Mouse (Mus musculus) intestine, embryonic 15.5 days (tissue): ENCODE measurements around the gene Slc28a3. TPM values are rescaled to one million over a fixed set of nuclear protein-coding genes. Genes with fewer than 3 reads are reported as not detected.

Source experiments
- ATAC-seq: fragments of 200-750 bp; cut with Nextera tagmentation; 2 replicates; pipeline ENCODE4 v1.8.0; 2017; ENCODE audit warnings: moderate TSS enrichment, moderate library complexity
- H3K27ac ChIP-seq: fragments of 300-500 bp; sonication (generic); 2 replicates; pipeline ENCODE4 v1.5.1; 2015; ENCODE audit warnings: mild to moderate bottlenecking, inconsistent platforms
- H3K27me3 ChIP-seq: fragments of 300-500 bp; sonication (generic); replicated peaks from 2 replicates; pipeline ENCODE4 v1.6.1; 2015; ENCODE audit warnings: inconsistent platforms
- H3K36me3 ChIP-seq: fragments of 300-500 bp; sonication (generic); 2 replicates; pipeline ENCODE4 v1.6.1; 2015; ENCODE audit warnings: inconsistent platforms
- H3K4me1 ChIP-seq: fragments of 300-500 bp; sonication (generic); replicated peaks from 2 replicates; pipeline ENCODE4 v1.6.1; 2015; ENCODE audit warnings: inconsistent platforms
- H3K4me2 ChIP-seq: fragments of 300-500 bp; sonication (generic); replicated peaks from 2 replicates; pipeline ENCODE4 v1.6.1; 2015; ENCODE audit warnings: mild to moderate bottlenecking, inconsistent platforms
- H3K4me3 ChIP-seq: fragments of 300-500 bp; sonication (generic); replicated peaks from 2 replicates; pipeline ENCODE4 v1.5.1; 2015; ENCODE audit warnings: inconsistent platforms
- H3K9ac ChIP-seq: fragments of 300-500 bp; sonication (generic); 2 replicates; pipeline ENCODE4 v1.6.1; 2015; ENCODE audit warnings: inconsistent platforms
- H3K9me3 ChIP-seq: fragments of 300-500 bp; sonication (generic); 2 replicates; pipeline ENCODE4 v1.6.1; 2016; ENCODE audit warnings: inconsistent platforms
- WGBS: fragments of 180-500 bp; shearing (Covaris S2); methylation state at CpG from one replicate; pipeline ENCODE4 v1.1.7; 2015; 5-methylcytosine and 5-hydroxymethylcytosine counted together
- polyA plus RNA-seq: library from polyadenylated mRNA; unstranded; fragments of >200 nt; fragmentation: Nextera tagmentation; extraction: Ambion mirVana; gene quantifications from 2 replicates; pipeline ENCODE4 v1.2.1, GENCODE M21; 2015

Slc28a3 gene
- polyA plus RNA-seq, 1 experiment from 2014 or later: 0.65 TPM

- Histone ChIP-seq H3K4me3 (no peak overlapping the region), H3K27ac (no peak overlapping the region), H3K36me3 (no peaks in the 10 kb centered on the region), H3K9ac (no peak overlapping the region), H3K27me3 (no peaks in the 10 kb centered on the region), H3K9me3 (no peaks in the 10 kb centered on the region), H3K4me1 (0 out of 2 replicates have a peak, but pooled peaks cover 3% of the 10 kb centered on the region), H3K4me2 (no peak overlapping the region)
- WGBS: 82% methylated on average over 2 of the region's 2 CpGs
- peak; percentile 34; the same call in 1 of the 2 replicates for ATAC-seq
Observed at GRCm38 (mm10) chr13:58536466-58537231, 74.0 kb downstream of the Slc28a3 start.

GRCm38 (mm10) chr13:58535321-58535720 lies 75.4 kb downstream of the Slc28a3 start:
- H3K4me2 ChIP-seq: no peak overlapping the region
- no peak overlapping the region for H3K9ac ChIP-seq
- no peak overlapping the region for H3K4me3 ChIP-seq
- ATAC-seq: no peak
- H3K4me1 ChIP-seq: 0 out of 2 replicates have a peak, but pooled peaks cover 3% of the 10 kb centered on the region
- no peak overlapping the region for H3K27ac ChIP-seq
- no peaks in the 10 kb centered on the region for H3K27me3 ChIP-seq
- H3K9me3 ChIP-seq: no peaks in the 10 kb centered on the region
- WGBS: 62% methylated on average over 2 of the region's 2 CpGs
- H3K36me3 ChIP-seq: no peaks in the 10 kb centered on the region

GRCm38 (mm10) chr13:58534861-58535260 lies 75.8 kb downstream of the Slc28a3 start:
- H3K4me1 ChIP-seq: 0 out of 2 replicates have a peak, but pooled peaks cover 3% of the 10 kb centered on the region
- no peaks in the 10 kb centered on the region for H3K27me3 ChIP-seq
- 72% methylated on average over 3 of the region's 3 CpGs for WGBS
- H3K36me3 ChIP-seq: no peaks in the 10 kb centered on the region
- no peak overlapping the region for H3K9ac ChIP-seq
- no peak overlapping the region for H3K4me2 ChIP-seq
- ATAC-seq: 0 out of 2 replicates have a peak, but pooled peaks have one; percentile 6
- H3K27ac ChIP-seq: no peak overlapping the region
- H3K4me3 ChIP-seq: no peak overlapping the region
- no peaks in the 10 kb centered on the region for H3K9me3 ChIP-seq

- Histone ChIP-seq H3K4me3 (no peak overlapping the region), H3K27me3 (no peaks in the 10 kb centered on the region), H3K4me2 (no peak overlapping the region), H3K36me3 (no peaks in the 10 kb centered on the region), H3K27ac (no peak overlapping the region), H3K4me1 (0 out of 2 replicates have a peak, but pooled peaks cover 3% of the 10 kb centered on the region), H3K9ac (no peak overlapping the region), H3K9me3 (no peaks in the 10 kb centered on the region)
- peak; percentile 59 for ATAC-seq
- WGBS: 58% methylated on average over 7 of the region's 7 CpGs
Observed at GRCm38 (mm10) chr13:58534216-58534841, 76.3 kb downstream of the Slc28a3 start.

GRCm38 (mm10) chr13:58524581-58524980 lies 86.1 kb downstream of the Slc28a3 start:
- WGBS: 88% methylated on average over 3 of the region's 3 CpGs
- Histone ChIP-seq H3K4me2 (no peak overlapping the region), H3K36me3 (no peaks in the 10 kb centered on the region), H3K27ac (no peak overlapping the region), H3K9me3 (no peaks in the 10 kb centered on the region), H3K4me1 (peaks cover 8% of the 10 kb centered on the region), H3K9ac (no peak overlapping the region), H3K4me3 (no peak overlapping the region), H3K27me3 (0 out of 2 replicates have a peak, but pooled peaks cover 6% of the 10 kb centered on the region)
- ATAC-seq: no peak

- no peak overlapping the region for H3K9ac ChIP-seq
- ATAC-seq: 0 out of 2 replicates have a peak, but pooled peaks have one; percentile 28
- no peaks in the 10 kb centered on the region for H3K36me3 ChIP-seq
- H3K4me3 ChIP-seq: no peak overlapping the region
- H3K27ac ChIP-seq: no peak overlapping the region
- H3K9me3 ChIP-seq: no peaks in the 10 kb centered on the region
- peak overlapping the region; percentile 48; the same call in 1 of the 2 replicates for H3K4me2 ChIP-seq
- H3K27me3 ChIP-seq: 0 out of 2 replicates have a peak, but pooled peaks cover 6% of the 10 kb centered on the region
- peaks cover 8% of the 10 kb centered on the region for H3K4me1 ChIP-seq
- WGBS: 50% methylated on average over 7 of the region's 7 CpGs
Observed at GRCm38 (mm10) chr13:58523761-58524117, 86.9 kb downstream of the Slc28a3 start.

GRCm38 (mm10) chr13:58523011-58523760 lies 87.5 kb downstream of the Slc28a3 start:
- no peak overlapping the region for H3K4me3 ChIP-seq
- 0 out of 2 replicates have a peak, but pooled peaks cover 6% of the 10 kb centered on the region for H3K27me3 ChIP-seq
- peak overlapping the region; percentile 48 for H3K4me2 ChIP-seq
- H3K36me3 ChIP-seq: no peaks in the 10 kb centered on the region
- peak; percentile 63 for ATAC-seq
- no peak overlapping the region for H3K9ac ChIP-seq
- no peaks in the 10 kb centered on the region for H3K9me3 ChIP-seq
- H3K27ac ChIP-seq: no peak overlapping the region
- peaks cover 8% of the 10 kb centered on the region for H3K4me1 ChIP-seq
- 10% methylated on average over 20 of the region's 20 CpGs for WGBS

GRCm38 (mm10) chr13:58521331-58522030 lies 89.2 kb downstream of the Slc28a3 start:
- Histone ChIP-seq H3K4me3 (no peak overlapping the region), H3K4me1 (peaks cover 8% of the 10 kb centered on the region), H3K27me3 (0 out of 2 replicates have a peak, but pooled peaks cover 6% of the 10 kb centered on the region), H3K27ac (no peak overlapping the region), H3K36me3 (no peaks in the 10 kb centered on the region), H3K9me3 (no peaks in the 10 kb centered on the region), H3K4me2 (no peak overlapping the region), H3K9ac (no peak overlapping the region)
- 90% methylated on average over 9 of the region's 9 CpGs for WGBS
- ATAC-seq: no peak

GRCm38 (mm10) chr13:58520580-58521330 lies 89.9 kb downstream of the Slc28a3 start:
- Histone ChIP-seq H3K27me3 (0 out of 2 replicates have a peak, but pooled peaks cover 6% of the 10 kb centered on the region), H3K9ac (no peak overlapping the region), H3K9me3 (no peaks in the 10 kb centered on the region), H3K27ac (no peak overlapping the region), H3K4me2 (no peak overlapping the region), H3K4me1 (peaks cover 8% of the 10 kb centered on the region), H3K36me3 (no peaks in the 10 kb centered on the region), H3K4me3 (no peak overlapping the region)
- no peak for ATAC-seq
- WGBS: 57% methylated on average over 7 of the region's 7 CpGs

- Histone ChIP-seq H3K27me3 (0 out of 2 replicates have a peak, but pooled peaks cover 6% of the 10 kb centered on the region), H3K9ac (no peak overlapping the region), H3K4me2 (no peak overlapping the region), H3K4me1 (peaks cover 8% of the 10 kb centered on the region), H3K9me3 (no peaks in the 10 kb centered on the region), H3K36me3 (no peaks in the 10 kb centered on the region), H3K27ac (no peak overlapping the region), H3K4me3 (no peak overlapping the region)
- 89% methylated on average over 9 of the region's 9 CpGs for WGBS
- no peak for ATAC-seq
Observed at GRCm38 (mm10) chr13:58520028-58520427, 90.6 kb downstream of the Slc28a3 start.

GRCm38 (mm10) chr13:58516277-58516676 lies 94.4 kb downstream of the Slc28a3 start:
- Histone ChIP-seq H3K4me1 (no peaks in the 10 kb centered on the region), H3K9ac (no peak overlapping the region), H3K36me3 (no peaks in the 10 kb centered on the region), H3K4me2 (no peak overlapping the region), H3K9me3 (no peaks in the 10 kb centered on the region), H3K4me3 (no peak overlapping the region), H3K27ac (no peak overlapping the region), H3K27me3 (no peaks in the 10 kb centered on the region)
- 94% methylated on average over 4 of the region's 4 CpGs for WGBS
- no peak for ATAC-seq
